Mouse (Mus musculus) kidney, postnatal 0 days (tissue): Measurements from ENCODE around the gene Arrdc5. TPM values are rescaled to one million over a fixed set of nuclear protein-coding genes. Genes with fewer than 3 reads are reported as not detected.

ENCODE experiments used
- ATAC-seq: fragments of 200-750 bp; cut with Nextera tagmentation; replicated peaks from 2 replicates; pipeline ENCODE4 v1.8.0; 2017; ENCODE audit warnings: low read depth, moderate number of reproducible peaks, moderate TSS enrichment, moderate library complexity; ENCODE audit not compliant: low FRiP score
- DNase-seq: peaks from one replicate; pipeline ENCODE4 v3.0.0-alpha.2; 2016; ENCODE audit warnings: low spot score
- H3K27ac ChIP-seq: fragments of 300-500 bp; sonication (generic); 2 replicates; pipeline ENCODE4 v1.5.1; 2014; ENCODE audit warnings: mild to moderate bottlenecking
- H3K27me3 ChIP-seq: fragments of 300-500 bp; sonication (generic); 2 replicates; pipeline ENCODE4 v1.6.1; 2014; ENCODE audit warnings: low read length, mixed read lengths; ENCODE audit not compliant: insufficient read depth
- H3K36me3 ChIP-seq: fragments of 300-500 bp; sonication (generic); 2 replicates; pipeline ENCODE4 v1.6.1; 2014; ENCODE audit warnings: low read length, mixed read lengths; ENCODE audit not compliant: insufficient read depth
- H3K4me1 ChIP-seq: fragments of 300-500 bp; sonication (generic); replicated peaks from 2 replicates; pipeline ENCODE4 v1.6.1; 2014; ENCODE audit warnings: antibody characterized with exemption, low read length, mixed read lengths; ENCODE audit not compliant: insufficient read depth
- H3K4me2 ChIP-seq: fragments of 300-500 bp; sonication (generic); 2 replicates; pipeline ENCODE4 v1.6.1; 2014; ENCODE audit warnings: mild to moderate bottlenecking, low read length, moderate library complexity, mixed read lengths
- H3K4me3 ChIP-seq: fragments of 300-500 bp; sonication (generic); replicated peaks from 2 replicates; pipeline ENCODE4 v1.5.1; 2014; ENCODE audit warnings: low read depth, low read length
- H3K9ac ChIP-seq: fragments of 300-500 bp; sonication (generic); 2 replicates; pipeline ENCODE4 v1.6.1; 2014; ENCODE audit warnings: low read depth, low read length
- H3K9me3 ChIP-seq: fragments of 300-500 bp; sonication (generic); replicated peaks from 2 replicates; pipeline ENCODE4 v1.6.1; 2016; ENCODE audit warnings: low read length, inconsistent platforms, mixed read lengths
- CTCF ChIP-seq: IDR thresholded peaks from 2 replicates; pipeline ENCODE4 v1.5.1; 2016; ENCODE audit warnings: antibody characterized with exemption, low read depth, mild to moderate bottlenecking, moderate library complexity
- WGBS: fragments of 180-500 bp; shearing (Covaris S2); extraction: QIAGEN DNeasy Blood & Tissue Kit; methylation state at CpG from one replicate; pipeline ENCODE4 v1.1.7; 2014; 5-methylcytosine and 5-hydroxymethylcytosine counted together
- polyA plus RNA-seq: library from polyadenylated mRNA; unstranded; fragments of >200 nt; fragmentation: Nextera tagmentation; extraction: Ambion mirVana; gene quantifications from 2 replicates; pipeline ENCODE4 v1.2.1, GENCODE M21; 2015

The Arrdc5 gene
- polyA plus RNA-seq, 1 experiment from 2014 or later = not detected

GRCm38 (mm10) chr17:56256239-56256881 lies 43.7 kb downstream of the Arrdc5 start, which contains the start of gene Fem1a:
Fem1a (plus strand) TSS chr17:56256810.
- no peaks in the 10 kb centered on the region for H3K27me3 ChIP-seq
- peak within 1 kb of the TSS; percentile 67 for H3K4me3 ChIP-seq
- peaks cover 26% of the 10 kb centered on the region; the same call in 1 of the 2 replicates for H3K36me3 ChIP-seq
- H3K27ac ChIP-seq = peak within 1 kb of the TSS; percentile 92
- H3K9me3 ChIP-seq = no peaks in the 10 kb centered on the region
- peak within 1 kb of the TSS; percentile 69 for H3K9ac ChIP-seq
- H3K4me1 ChIP-seq = peaks cover 17% of the 10 kb centered on the region; the same call in 1 of the 2 replicates
- WGBS = under 1% methylated on average over 28 of the region's 28 CpGs
- DNase-seq = peak; percentile 100
- peak; percentile 92 for ATAC-seq
- no peak for TF ChIP-seq CTCF
- peak within 1 kb of the TSS; percentile 79 for H3K4me2 ChIP-seq

- Histone ChIP-seq H3K4me2 (peak overlapping the region; percentile 78), H3K36me3 (peaks cover 23% of the 10 kb centered on the region; the same call in 1 of the 2 replicates)
Observed at GRCm38 (mm10) chr17:56255863-56256238, 44.2 kb downstream of the Arrdc5 start.

GRCm38 (mm10) chr17:56255429-56255828 lies 44.7 kb downstream of the Arrdc5 start:
- DNase-seq (peak; percentile 66), ATAC-seq (peak; percentile 1; the same call in 1 of the 2 replicates)
- no peaks in the 10 kb centered on the region for H3K9me3 ChIP-seq
- no peak overlapping the region for H3K4me3 ChIP-seq
- peaks cover 19% of the 10 kb centered on the region; the same call in 1 of the 2 replicates for H3K36me3 ChIP-seq
- H3K27me3 ChIP-seq = no peaks in the 10 kb centered on the region
- H3K9ac ChIP-seq = no peak overlapping the region
- peaks cover 16% of the 10 kb centered on the region; the same call in 1 of the 2 replicates for H3K4me1 ChIP-seq
- TF ChIP-seq CTCF = no peak
- 18% methylated on average over 9 of the region's 9 CpGs for WGBS
- H3K4me2 ChIP-seq = no peak overlapping the region
- H3K27ac ChIP-seq = 0 out of 2 replicates have a peak overlapping the region, but pooled peaks have one; percentile 92

More at GRCm38 (mm10) chr17:56255863-56256238, 44.2 kb downstream of the Arrdc5 start:
- Histone ChIP-seq H3K27ac (peak overlapping the region; percentile 92), H3K4me1 (peaks cover 17% of the 10 kb centered on the region; the same call in 1 of the 2 replicates), H3K9ac (peak overlapping the region; percentile 48; the same call in 1 of the 2 replicates), H3K9me3 (no peaks in the 10 kb centered on the region), H3K27me3 (no peaks in the 10 kb centered on the region), H3K4me3 (peak overlapping the region; percentile 67)
- TF ChIP-seq CTCF = peak; percentile 95
- peak; percentile 99 for DNase-seq
- peak; percentile 90 for ATAC-seq
- WGBS = 1% methylated on average over 32 of the region's 32 CpGs

- no peak overlapping the region for H3K4me2 ChIP-seq
- H3K27ac ChIP-seq = no peak overlapping the region
- no peak overlapping the region for H3K4me3 ChIP-seq
- H3K36me3 ChIP-seq = peaks cover 12% of the 10 kb centered on the region; the same call in 1 of the 2 replicates
- H3K27me3 ChIP-seq = no peaks in the 10 kb centered on the region
- H3K9me3 ChIP-seq = no peaks in the 10 kb centered on the region
- ATAC-seq (no peak), DNase-seq (no peak)
- H3K9ac ChIP-seq = no peak overlapping the region
- no peak for TF ChIP-seq CTCF
- H3K4me1 ChIP-seq = peaks cover 13% of the 10 kb centered on the region; the same call in 1 of the 2 replicates
- WGBS = 82% methylated on average over 4 of the region's 4 CpGs
Observed at GRCm38 (mm10) chr17:56254695-56255094, 45.4 kb downstream of the Arrdc5 start.

GRCm38 (mm10) chr17:56251136-56251829 lies 48.8 kb downstream of the Arrdc5 start:
- H3K27ac ChIP-seq = no peak overlapping the region
- H3K9ac ChIP-seq = no peak overlapping the region
- H3K4me3 ChIP-seq = no peak overlapping the region
- 21% methylated on average over 6 of the region's 6 CpGs for WGBS
- no peaks in the 10 kb centered on the region for H3K9me3 ChIP-seq
- no peaks in the 10 kb centered on the region for H3K4me1 ChIP-seq
- no peak overlapping the region for H3K4me2 ChIP-seq
- no peaks in the 10 kb centered on the region for H3K36me3 ChIP-seq
- H3K27me3 ChIP-seq = no peaks in the 10 kb centered on the region
- TF ChIP-seq CTCF = peak; percentile 71
- ATAC-seq = no peak
- DNase-seq = peak; percentile 81

GRCm38 (mm10) chr17:56245608-56246007 lies 54.5 kb downstream of the Arrdc5 start:
- DNase-seq (no peak), ATAC-seq (no peak)
- Histone ChIP-seq H3K27me3 (no peaks in the 10 kb centered on the region), H3K4me3 (no peak overlapping the region), H3K4me2 (no peak overlapping the region), H3K27ac (no peak overlapping the region), H3K9me3 (no peaks in the 10 kb centered on the region), H3K9ac (no peak overlapping the region), H3K4me1 (no peaks in the 10 kb centered on the region), H3K36me3 (no peaks in the 10 kb centered on the region)
- no peak for TF ChIP-seq CTCF
- 68% methylated on average over 7 of the region's 7 CpGs for WGBS

Other genes with a start within 250 kb of the Arrdc5 start
- gene Ubxn6, start 225.3 kb downstream of the Arrdc5 start, polyA plus RNA-seq = 54.4 and 56.0 TPM in 2 replicates
- 77.5 and 85.0 TPM in 2 replicates for gene Hdgfl2, start 220.7 kb downstream of the Arrdc5 start, polyA plus RNA-seq
- gene Plin4, start 190.5 kb downstream of the Arrdc5 start, polyA plus RNA-seq = 0.08 and 0.09 TPM in 2 replicates
- 1.2 and 1.3 TPM in 2 replicates for gene Plin5, start 182.7 kb downstream of the Arrdc5 start, polyA plus RNA-seq
- 1.7 and 1.9 TPM in 2 replicates for gene Lrg1, start 178.3 kb downstream of the Arrdc5 start, polyA plus RNA-seq
- gene Sema6b, start 159.9 kb downstream of the Arrdc5 start, polyA plus RNA-seq = 0.87 and 1.2 TPM in 2 replicates
- gene Tnfaip8l1, start 137.8 kb downstream of the Arrdc5 start, polyA plus RNA-seq = 7.4 and 7.8 TPM in 2 replicates
- gene Mydgf, start 116.4 kb downstream of the Arrdc5 start, polyA plus RNA-seq = 83.0 and 85.0 TPM in 2 replicates
- 22.1 and 25.2 TPM in 2 replicates for gene Dpp9, start 81.4 kb downstream of the Arrdc5 start, polyA plus RNA-seq
- gene Fem1a, start 43.5 kb downstream of the Arrdc5 start, polyA plus RNA-seq = 11.7 TPM in 2 replicates
- gene Ticam1, start 23.5 kb downstream of the Arrdc5 start, polyA plus RNA-seq = 6.9 and 7.7 TPM in 2 replicates
- gene Plin3, start 7.4 kb downstream of the Arrdc5 start, polyA plus RNA-seq = 69.6 and 75.2 TPM in 2 replicates
- 54.3 and 67.3 TPM in 2 replicates for gene Uhrf1, start 3.0 kb upstream of the Arrdc5 start, polyA plus RNA-seq
- 22.4 and 23.1 TPM in 2 replicates for gene Kdm4b, start 25.8 kb upstream of the Arrdc5 start, polyA plus RNA-seq
- 44.7 and 45.3 TPM in 2 replicates for gene Ptprs, start 176.2 kb upstream of the Arrdc5 start, polyA plus RNA-seq
- not detected in 2 replicates for gene Znrf4, start 212.1 kb upstream of the Arrdc5 start, polyA plus RNA-seq